Mouse (Mus musculus): Measurements from ENCODE around the gene Phldb2.

DNA sequence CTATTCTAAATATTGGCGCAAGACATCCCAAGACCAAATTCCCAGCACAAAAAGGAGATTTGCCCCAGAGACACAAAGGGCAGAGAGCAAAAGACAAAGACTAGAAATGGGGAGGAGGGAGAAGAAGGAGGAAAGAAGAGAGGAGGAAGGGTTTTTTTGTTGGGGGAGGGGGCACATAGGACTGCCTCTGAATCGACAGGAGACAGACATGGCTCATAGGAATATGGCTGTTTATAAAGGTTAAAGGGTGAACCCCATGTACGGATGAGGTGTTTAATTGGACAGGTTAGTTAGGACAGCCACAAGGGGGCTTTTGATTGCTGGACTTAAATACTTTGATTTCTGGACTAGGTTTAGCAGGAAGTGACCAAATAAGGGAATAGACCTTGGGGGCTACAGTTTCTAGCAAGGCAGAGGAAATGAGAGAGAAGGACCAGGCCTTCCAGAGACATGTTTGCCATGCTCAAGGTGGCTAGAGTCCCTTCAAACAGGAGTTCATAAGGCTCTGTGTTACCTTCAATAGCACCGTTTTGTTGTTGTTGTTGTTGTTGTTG is 209.7 kb downstream of the Phldb2 start:
- TF ChIP-seq POLR2A (IDR thresholded peaks at IDR 0.05; ENCODE audit: low read depth, low read length) (no peak), CTCF (conservative IDR thresholded peaks at IDR 0.05; ENCODE audit: insufficient read depth, insufficient read length, low read depth, low read length) (no peak)
